Mouse (Mus musculus) hindbrain, embryonic 10.5 days (tissue): ENCODE data around the gene Kcmf1. TPM values are rescaled to one million over a fixed set of nuclear protein-coding genes. Genes with fewer than 3 reads are reported as not detected.
A peak's percentile ranks its signal among the peaks of the same experiment; 100 is the strongest.

ENCODE experiments used
- DNase-seq: peaks from one replicate; pipeline ENCODE4 v3.0.0-alpha.2; 2017; ENCODE audit warnings: low spot score
- H3K27ac ChIP-seq: fragments of 300-500 bp; sonication (generic); 2 replicates; pipeline ENCODE4 v1.5.1; 2016; ENCODE audit warnings: mild to moderate bottlenecking, moderate library complexity
- H3K27me3 ChIP-seq: fragments of 300-500 bp; sonication (generic); 2 replicates; pipeline ENCODE4 v1.6.1; 2016; ENCODE audit warnings: mild to moderate bottlenecking; ENCODE audit not compliant: poor library complexity, insufficient read depth, severe bottlenecking
- H3K36me3 ChIP-seq: fragments of 300-500 bp; sonication (generic); 2 replicates; pipeline ENCODE4 v1.6.1; 2016; ENCODE audit warnings: mild to moderate bottlenecking, moderate library complexity
- H3K4me1 ChIP-seq: fragments of 300-500 bp; sonication (generic); replicated peaks from 2 replicates; pipeline ENCODE4 v1.6.1; 2016; ENCODE audit warnings: mild to moderate bottlenecking
- H3K4me3 ChIP-seq: fragments of 300-500 bp; sonication (generic); 2 replicates; pipeline ENCODE4 v1.5.1; 2016; ENCODE audit warnings: mild to moderate bottlenecking, moderate library complexity
- H3K9me3 ChIP-seq: fragments of 300-500 bp; sonication (generic); 2 replicates; pipeline ENCODE4 v1.6.1; 2016; ENCODE audit warnings: mild to moderate bottlenecking, moderate library complexity
- WGBS: fragments of 180-500 bp; shearing (Covaris S2); methylation state at CpG from one replicate; pipeline ENCODE4 v1.1.7; 2016; 5-methylcytosine and 5-hydroxymethylcytosine counted together
- polyA plus RNA-seq: library from polyadenylated mRNA; unstranded; fragments of >200 nt; fragmentation: Nextera tagmentation; extraction: Ambion mirVana; gene quantifications from 2 replicates; pipeline ENCODE4 v1.2.1, GENCODE M21; 2016

Gene Kcmf1
- polyA plus RNA-seq, 1 experiment from 2014 or later: 24.2 TPM

DNA sequence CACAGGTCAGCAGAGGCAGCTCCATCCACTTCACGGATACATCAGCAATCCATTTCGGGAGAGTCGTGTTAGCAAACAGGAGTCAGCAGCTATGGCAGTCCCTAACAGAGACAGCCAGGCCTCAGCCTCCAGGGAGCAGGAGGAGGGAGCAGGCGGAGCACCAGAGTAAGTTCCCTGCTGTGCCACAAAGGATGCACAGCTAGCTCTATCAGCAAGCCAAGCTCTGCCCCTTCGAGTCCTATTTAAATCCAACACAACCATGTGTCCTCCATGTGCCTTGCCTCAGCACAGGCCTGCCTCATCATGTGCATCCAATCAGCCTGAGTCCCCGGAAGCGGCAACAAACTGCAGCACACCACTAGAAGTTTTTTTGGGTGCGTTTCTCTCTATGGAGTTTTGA lies 23.6 kb upstream of the Kcmf1 start:
- WGBS: 88% methylated on average over 8 of the region's 8 CpGs
- no peak overlapping the region for H3K27ac ChIP-seq
- DNase-seq: no peak
- H3K36me3 ChIP-seq: no peaks in the 10 kb centered on the region
- no peak overlapping the region for H3K4me3 ChIP-seq
- no peaks in the 10 kb centered on the region for H3K27me3 ChIP-seq
- no peaks in the 10 kb centered on the region for H3K9me3 ChIP-seq
- peaks cover 11% of the 10 kb centered on the region for H3K4me1 ChIP-seq

DNA sequence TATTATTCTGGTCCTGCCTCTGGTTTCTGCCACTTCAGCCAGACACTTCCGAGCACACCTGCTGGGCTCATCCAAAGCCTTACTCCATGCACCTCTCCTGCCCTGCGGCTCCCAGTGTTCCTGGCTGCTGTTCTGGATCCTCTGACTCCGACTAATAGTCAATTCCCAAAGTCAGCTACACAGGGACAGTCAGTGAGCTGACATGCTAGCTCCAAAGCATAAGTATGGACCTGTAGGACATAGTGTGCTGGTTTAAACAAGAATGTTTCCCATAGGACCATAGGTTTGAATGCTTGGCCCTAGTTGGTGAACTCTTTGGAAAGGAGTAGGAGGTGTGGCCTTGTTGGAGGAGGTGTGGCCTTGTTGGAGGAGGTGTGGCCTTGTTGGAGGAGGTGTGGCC lies 21.3 kb upstream of the Kcmf1 start:
- no peak for DNase-seq
- no peaks in the 10 kb centered on the region for H3K27me3 ChIP-seq
- 87% methylated on average over 3 of the region's 3 CpGs for WGBS
- no peaks in the 10 kb centered on the region for H3K4me1 ChIP-seq
- no peaks in the 10 kb centered on the region for H3K36me3 ChIP-seq
- H3K27ac ChIP-seq: no peak overlapping the region
- no peaks in the 10 kb centered on the region for H3K9me3 ChIP-seq
- H3K4me3 ChIP-seq: no peak overlapping the region

DNA sequence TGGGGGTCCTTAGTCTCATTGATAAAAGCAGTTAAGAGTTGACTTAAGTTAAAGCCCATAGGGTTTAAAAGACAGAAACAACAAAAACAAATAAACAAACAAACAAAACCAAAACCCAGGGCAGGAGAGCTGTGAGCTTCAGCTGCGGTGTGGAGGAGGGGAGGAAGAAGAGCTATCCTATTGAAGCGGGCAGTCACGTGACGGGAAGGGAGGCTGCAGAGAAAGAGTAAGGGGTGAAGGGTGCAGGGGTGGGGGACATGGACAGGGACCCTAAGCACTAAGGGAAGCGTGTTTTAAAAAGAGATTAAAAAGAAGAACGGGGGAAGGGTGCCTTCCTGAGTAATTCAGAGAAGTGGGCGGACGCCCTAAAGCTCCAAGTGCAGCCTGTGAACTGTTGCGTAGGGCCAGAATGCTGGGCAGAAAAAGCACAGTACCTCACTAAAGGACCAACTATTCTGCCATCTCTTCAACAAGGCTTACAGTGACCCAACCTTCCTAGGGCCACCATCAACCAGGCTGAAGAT lies 18.8 kb upstream of the Kcmf1 start:
- Histone ChIP-seq H3K4me3 (no peak overlapping the region), H3K27me3 (no peaks in the 10 kb centered on the region), H3K36me3 (no peaks in the 10 kb centered on the region), H3K4me1 (no peaks in the 10 kb centered on the region), H3K9me3 (no peaks in the 10 kb centered on the region), H3K27ac (no peak overlapping the region)
- 64% methylated on average over 9 of the region's 9 CpGs for WGBS
- DNase-seq: no peak

DNA sequence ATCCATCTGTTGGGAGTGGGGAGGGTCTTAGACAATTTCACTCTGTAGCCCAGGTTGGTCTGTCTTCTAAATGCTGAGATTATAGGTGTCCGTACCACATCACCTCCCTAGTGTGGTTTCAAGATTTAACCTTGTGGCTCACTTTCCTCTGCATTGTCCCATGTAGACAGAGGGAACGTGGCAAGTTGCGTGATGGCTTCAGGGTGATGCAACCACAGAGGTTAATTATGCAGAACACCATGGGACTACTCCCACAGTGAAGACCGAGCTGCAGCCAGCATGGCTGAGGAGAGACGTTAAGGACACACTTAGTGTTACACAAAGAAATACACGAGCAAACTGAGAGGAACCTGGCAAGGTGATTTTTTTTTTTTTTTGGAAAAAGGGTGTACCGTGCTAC lies 16.6 kb upstream of the Kcmf1 start:
- H3K4me3 ChIP-seq: no peak overlapping the region
- no peaks in the 10 kb centered on the region for H3K36me3 ChIP-seq
- no peaks in the 10 kb centered on the region for H3K9me3 ChIP-seq
- 83% methylated on average over 7 of the region's 7 CpGs for WGBS
- no peak overlapping the region for H3K27ac ChIP-seq
- no peak for DNase-seq
- H3K4me1 ChIP-seq: no peaks in the 10 kb centered on the region
- no peaks in the 10 kb centered on the region for H3K27me3 ChIP-seq

DNA sequence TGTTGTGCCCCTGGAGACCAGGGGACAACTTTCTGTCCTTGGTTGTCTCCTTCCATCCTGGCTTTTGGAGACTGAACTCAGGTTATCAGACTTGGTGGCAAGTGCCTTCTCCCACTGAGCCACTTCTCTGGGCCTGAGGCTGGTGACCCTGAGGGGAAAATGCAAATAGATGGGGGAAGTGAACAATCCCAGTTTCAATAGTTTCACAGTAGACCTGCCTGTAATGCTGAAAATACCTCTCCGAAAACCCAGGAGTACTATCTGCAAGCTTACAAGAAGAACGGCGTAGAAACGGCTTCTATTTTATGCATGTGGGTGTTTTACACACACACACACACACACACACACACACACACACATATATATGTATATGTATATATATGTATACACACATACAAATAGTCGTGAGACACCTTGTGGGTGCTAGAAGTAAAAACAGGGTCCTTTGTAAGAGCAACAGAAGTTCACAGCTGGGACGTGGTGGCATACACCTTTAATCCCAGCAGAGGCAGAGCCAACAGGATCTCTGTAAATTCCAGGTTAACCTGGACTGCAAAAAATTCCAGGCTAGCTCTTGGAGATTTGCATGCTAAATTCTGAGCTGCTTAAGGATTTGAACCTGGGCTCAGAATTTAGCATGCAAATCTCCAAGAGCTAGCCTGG lies 14.4 kb upstream of the Kcmf1 start:
- Histone ChIP-seq H3K9me3 (no peaks in the 10 kb centered on the region), H3K4me3 (no peak overlapping the region), H3K27ac (no peak overlapping the region), H3K27me3 (no peaks in the 10 kb centered on the region), H3K4me1 (no peaks in the 10 kb centered on the region), H3K36me3 (no peaks in the 10 kb centered on the region)
- WGBS: 87% methylated on average over 6 of the region's 6 CpGs
- no peak for DNase-seq

DNA sequence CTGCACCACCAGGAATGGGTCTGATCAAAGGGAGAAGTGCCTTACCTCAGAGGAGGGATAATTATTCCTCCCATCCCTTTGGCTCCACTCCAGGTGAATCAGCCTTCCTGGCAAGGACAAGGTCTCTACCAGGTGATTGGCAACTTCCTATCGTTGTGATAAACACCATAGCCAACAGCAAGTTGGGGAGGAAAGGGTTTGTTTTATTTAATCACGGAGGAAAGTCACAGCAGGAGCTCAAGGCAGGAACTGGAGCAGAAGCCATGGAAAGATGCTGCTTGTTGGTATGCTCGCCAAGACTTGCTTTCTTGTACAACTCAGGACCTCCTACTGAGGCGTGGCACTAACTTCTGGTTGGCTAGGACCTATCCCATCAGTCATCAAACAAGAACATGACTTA lies 11.5 kb upstream of the Kcmf1 start:
- no peak for DNase-seq
- H3K36me3 ChIP-seq: no peaks in the 10 kb centered on the region
- no peaks in the 10 kb centered on the region for H3K4me1 ChIP-seq
- no peaks in the 10 kb centered on the region for H3K9me3 ChIP-seq
- no peak overlapping the region for H3K27ac ChIP-seq
- no peaks in the 10 kb centered on the region for H3K27me3 ChIP-seq
- H3K4me3 ChIP-seq: no peak overlapping the region
- 63% methylated on average over 4 of the region's 4 CpGs for WGBS

DNA sequence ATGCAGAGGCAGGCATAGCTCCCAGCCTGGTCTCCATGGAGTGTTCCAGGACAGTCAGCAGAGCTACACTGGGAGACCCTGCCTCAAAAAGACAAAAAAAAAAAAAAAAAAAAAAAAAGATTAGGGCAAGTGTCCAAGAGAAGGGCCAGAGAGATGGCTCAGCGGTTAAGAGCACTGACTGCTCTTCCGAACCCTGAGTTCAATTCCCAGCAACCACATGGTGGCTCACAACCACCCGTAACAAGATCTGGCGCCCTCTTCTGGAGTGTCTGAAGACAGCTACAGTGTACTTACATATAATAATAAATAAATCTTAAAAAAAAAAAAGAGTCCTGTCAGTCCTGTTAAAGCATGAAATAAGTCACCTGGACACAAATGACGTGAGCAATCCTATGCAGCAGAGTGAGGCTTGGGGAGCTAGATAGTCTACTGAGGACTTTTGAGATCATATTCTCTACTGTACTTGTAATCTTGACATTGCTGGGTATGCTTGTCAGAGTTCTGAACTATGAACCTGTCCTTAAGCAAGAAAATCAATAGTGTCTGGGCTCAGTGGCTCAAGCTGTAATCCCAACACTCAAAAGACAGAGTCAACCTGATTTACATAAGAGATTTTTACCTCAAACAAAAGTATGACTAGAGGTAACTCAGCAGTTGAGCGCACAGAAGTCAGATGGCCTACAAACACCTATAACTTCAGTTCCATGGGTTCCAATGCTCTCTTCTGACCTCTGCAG lies 2.6 kb upstream of the Kcmf1 start:
- H3K4me3 ChIP-seq: no peak overlapping the region
- H3K27ac ChIP-seq: no peak overlapping the region
- DNase-seq: no peak
- no peaks in the 10 kb centered on the region for H3K9me3 ChIP-seq
- 83% methylated on average over 6 of the region's 6 CpGs for WGBS
- no peaks in the 10 kb centered on the region for H3K36me3 ChIP-seq
- H3K27me3 ChIP-seq: no peaks in the 10 kb centered on the region
- peaks cover 19% of the 10 kb centered on the region for H3K4me1 ChIP-seq

DNA sequence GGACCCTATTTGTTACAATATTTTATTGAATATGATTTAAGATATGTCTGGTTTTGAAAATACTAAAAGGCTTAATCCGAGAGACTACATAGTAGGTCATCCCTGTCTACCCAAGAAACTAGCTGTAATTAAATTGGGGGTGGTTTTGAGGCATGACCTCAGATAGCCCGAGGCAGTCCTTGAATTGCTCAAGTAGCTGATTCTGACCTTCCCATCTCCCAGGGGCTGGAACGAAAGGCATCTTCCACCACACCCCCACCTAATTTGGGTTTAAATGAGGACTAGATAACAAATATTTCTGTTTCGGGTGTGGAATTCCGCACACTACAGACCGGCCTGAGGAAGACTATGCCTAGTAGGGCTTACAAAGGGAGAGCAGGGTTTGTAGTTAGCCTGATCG lies 1.2 kb upstream of the Kcmf1 start:
- Histone ChIP-seq H3K27ac (peak overlapping the region; percentile 99), H3K4me1 (peaks cover 32% of the 10 kb centered on the region), H3K27me3 (no peaks in the 10 kb centered on the region), H3K36me3 (peaks cover 10% of the 10 kb centered on the region; the same call in 1 of the 2 replicates), H3K4me3 (peak overlapping the region; percentile 97), H3K9me3 (no peaks in the 10 kb centered on the region)
- WGBS: 65% methylated on average over 7 of the region's 7 CpGs
- no peak for DNase-seq

DNA sequence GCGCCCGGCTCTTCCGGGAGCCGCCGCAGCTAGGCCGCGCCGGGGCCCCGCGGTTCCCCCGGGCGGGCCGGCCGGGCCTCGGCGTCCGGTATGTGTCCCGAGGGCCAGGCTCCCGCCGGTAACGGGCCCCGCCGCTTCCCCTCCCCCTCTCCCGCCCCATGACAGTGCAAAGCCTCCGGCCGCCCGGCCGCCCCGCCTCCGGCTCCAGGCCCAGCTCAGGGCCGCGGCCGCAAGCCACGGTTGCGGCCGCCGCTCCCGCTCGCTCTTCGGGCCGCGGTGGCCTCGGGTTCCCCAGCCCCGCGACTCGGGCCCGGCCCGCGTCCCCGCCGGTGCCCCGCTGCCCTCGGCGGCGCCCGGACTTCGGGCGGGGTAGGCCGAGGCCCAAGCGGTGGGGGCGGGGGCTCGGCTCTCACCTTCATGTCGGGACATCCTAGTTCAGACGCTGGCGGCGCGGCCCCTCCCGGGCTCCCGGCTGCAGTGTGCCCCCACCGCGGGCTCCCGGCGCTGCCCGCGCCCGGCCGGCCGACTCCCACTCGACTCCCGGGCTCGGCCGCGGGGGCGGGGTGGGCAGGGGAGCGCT lies 488 bp downstream of the Kcmf1 start:
- under 1% methylated on average over 67 of the region's 85 CpGs for WGBS
- Histone ChIP-seq H3K36me3 (peaks cover 16% of the 10 kb centered on the region; the same call in 1 of the 2 replicates), H3K9me3 (no peaks in the 10 kb centered on the region), H3K4me3 (peak overlapping the region; percentile 97), H3K4me1 (peaks cover 37% of the 10 kb centered on the region), H3K27ac (peak overlapping the region; percentile 99), H3K27me3 (no peaks in the 10 kb centered on the region)
- peak; percentile 66 for DNase-seq

DNA sequence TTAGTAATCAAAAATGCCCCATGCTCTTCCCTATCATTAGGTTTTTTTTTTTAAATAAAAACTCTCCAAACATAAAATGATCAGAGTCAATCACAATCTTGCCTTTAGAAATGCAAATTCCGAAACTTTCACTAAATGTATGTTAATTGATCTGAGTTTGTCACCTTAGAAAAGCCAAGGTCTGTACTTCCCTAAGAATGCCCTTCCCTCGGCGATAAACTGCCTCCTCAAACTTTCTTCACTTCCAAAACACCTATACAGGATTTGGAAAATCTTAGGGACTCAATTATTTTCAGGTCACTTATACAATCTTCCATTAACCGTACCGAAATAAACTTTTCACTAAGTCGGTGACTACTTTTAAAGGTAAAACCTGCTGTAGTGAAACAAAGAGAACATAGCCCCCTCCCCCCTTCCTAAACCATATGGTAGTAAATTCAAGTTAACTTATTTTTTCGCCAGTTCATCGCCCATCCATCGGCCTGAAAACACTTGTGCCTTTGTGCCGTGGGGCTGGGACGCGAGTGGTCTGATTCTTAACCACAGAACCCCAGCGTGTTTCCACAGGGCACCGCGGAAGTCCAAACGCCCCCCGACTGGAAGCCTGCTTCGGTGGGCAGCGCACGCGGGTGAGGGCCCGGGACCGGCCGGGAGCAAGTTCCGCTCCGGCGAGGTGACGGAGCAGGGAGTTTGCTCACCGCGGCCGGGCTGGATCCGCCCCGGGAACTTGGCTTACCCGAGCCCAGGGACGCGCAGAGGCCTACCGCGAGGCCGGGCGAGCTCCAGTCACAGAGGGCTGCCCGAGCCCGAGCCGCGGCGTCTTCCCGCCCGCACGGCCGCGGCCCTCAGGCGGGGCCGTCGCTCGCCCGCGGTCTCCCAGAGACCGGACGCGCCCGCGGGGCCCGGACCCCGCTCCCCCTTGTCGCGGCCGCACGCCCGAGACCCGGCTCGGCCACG lies 1.3 kb downstream of the Kcmf1 start:
- under 1% methylated on average over 71 of the region's 71 CpGs for WGBS
- no peaks in the 10 kb centered on the region for H3K27me3 ChIP-seq
- peak overlapping the region; percentile 97 for H3K4me3 ChIP-seq
- H3K9me3 ChIP-seq: no peaks in the 10 kb centered on the region
- peak overlapping the region; percentile 99 for H3K27ac ChIP-seq
- peaks cover 17% of the 10 kb centered on the region; the same call in 1 of the 2 replicates for H3K36me3 ChIP-seq
- peaks cover 38% of the 10 kb centered on the region for H3K4me1 ChIP-seq
- DNase-seq: peak; percentile 63

DNA sequence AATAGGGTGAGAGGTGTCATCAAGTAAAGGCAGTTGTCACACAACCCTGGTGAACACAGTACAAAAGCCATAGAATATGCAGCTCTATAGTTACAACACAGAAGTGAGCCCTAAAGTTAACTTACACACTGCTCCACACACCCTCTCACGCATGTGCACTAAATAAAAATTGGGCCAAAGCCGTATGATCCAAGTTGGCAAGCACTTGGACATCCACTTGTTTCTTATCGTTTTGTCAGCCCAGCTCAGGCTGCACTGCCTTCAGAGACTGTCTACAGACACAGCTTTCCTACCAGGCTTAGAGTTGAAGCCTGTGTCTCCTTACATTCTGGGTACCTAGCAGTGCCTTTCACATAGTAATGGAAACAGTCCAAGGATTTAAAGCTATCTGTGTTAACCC lies 4.8 kb downstream of the Kcmf1 start:
- Histone ChIP-seq H3K27ac (no peak overlapping the region), H3K4me1 (peaks cover 26% of the 10 kb centered on the region), H3K9me3 (no peaks in the 10 kb centered on the region), H3K36me3 (peaks cover 28% of the 10 kb centered on the region; the same call in 1 of the 2 replicates), H3K27me3 (no peaks in the 10 kb centered on the region), H3K4me3 (no peak overlapping the region)
- 90% methylated on average over 3 of the region's 3 CpGs for WGBS
- DNase-seq: no peak

DNA sequence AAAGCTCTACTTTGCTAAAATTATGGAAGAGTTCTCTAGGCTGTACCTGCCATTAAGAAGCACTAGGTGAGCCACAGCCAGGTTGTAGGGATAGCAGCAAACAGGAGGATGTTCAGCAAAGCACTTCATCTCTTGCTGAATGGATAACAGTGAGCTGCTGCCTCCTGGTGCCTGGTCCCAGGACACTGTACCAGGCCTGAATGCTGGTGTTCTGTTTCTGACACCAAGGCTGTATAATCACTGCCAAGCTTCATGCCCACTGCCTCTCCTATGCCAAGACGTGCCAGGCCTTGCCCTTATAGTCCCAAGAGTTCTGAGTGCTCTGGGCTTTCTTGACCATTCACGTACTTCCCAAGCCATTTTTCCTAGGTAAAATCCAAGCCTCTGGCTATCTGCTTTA lies 8.5 kb downstream of the Kcmf1 start:
- no peak overlapping the region for H3K27ac ChIP-seq
- H3K4me1 ChIP-seq: peaks cover 9% of the 10 kb centered on the region
- H3K4me3 ChIP-seq: no peak overlapping the region
- H3K27me3 ChIP-seq: no peaks in the 10 kb centered on the region
- H3K9me3 ChIP-seq: no peaks in the 10 kb centered on the region
- H3K36me3 ChIP-seq: peaks cover 40% of the 10 kb centered on the region
- 93% methylated on average over 2 of the region's 2 CpGs for WGBS
- DNase-seq: no peak
